Mouse (Mus musculus) olfactory bulb, adult 2 months (tissue): Measurements from ENCODE around the gene Lage3.

Experiments
- CTCF ChIP-seq: fragments of 200-500 bp; IDR thresholded peaks from 2 replicates; pipeline ENCODE4 v1.5.1; 2012; ENCODE audit warnings: low read depth, mild to moderate bottlenecking, low read length, moderate library complexity; ENCODE audit not compliant: insufficient read depth
- POLR2A ChIP-seq: fragments of 200-500 bp; IDR thresholded peaks from 2 replicates; pipeline ENCODE4 v1.6.1; 2012; ENCODE audit warnings: mild to moderate bottlenecking, low read depth, low read length, moderate library complexity; ENCODE audit not compliant: insufficient read depth

- no peak for TF ChIP-seq POLR2A
- no peak for TF ChIP-seq CTCF
Measured at GRCm38 (mm10) chrX:74367512-74367911, 14.1 kb upstream of the Lage3 start.
